Mouse (Mus musculus): ENCODE results near the gene Bbc3.

DNA sequence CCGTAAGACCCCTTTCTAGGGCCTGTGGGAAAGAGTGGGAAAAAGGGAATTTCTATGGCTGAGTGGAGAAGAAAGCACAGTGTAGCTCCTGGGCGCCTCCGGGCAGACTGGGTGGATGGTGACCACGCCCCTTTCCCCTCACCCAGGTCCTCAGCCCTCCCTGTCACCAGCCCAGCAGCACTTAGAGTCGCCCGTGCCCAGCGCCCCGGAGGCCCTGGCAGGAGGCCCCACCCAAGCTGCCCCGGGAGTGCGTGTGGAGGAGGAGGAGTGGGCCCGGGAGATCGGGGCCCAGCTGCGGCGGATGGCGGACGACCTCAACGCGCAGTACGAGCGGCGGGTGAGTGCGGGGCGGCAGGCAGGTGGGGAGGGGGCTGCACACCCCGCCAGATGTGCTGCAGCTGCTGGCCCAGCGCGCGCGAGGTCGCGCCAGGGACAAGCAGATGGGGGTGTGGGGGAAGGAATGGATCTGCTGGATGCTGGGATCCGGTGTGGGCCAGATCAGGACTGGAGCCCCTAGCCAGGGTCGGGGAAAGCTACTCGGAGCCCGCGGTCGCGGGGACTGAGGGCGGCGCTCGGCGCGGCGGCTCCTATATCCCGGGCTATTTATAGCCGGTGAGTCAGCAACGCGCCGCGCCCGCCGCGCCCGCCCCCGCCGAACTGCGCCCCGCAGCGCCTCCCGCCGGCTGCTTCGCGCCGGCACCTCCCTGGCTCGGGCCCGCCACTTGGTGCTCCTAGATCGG is 5.5 kb downstream of the Bbc3 start:
- TF ChIP-seq CTCF (IDR thresholded peaks at IDR 0.05 in 2 of 3, conservative IDR thresholded peaks at IDR 0.05 in 1 of 3; ENCODE audit: control insufficient read depth in 1 of 3, insufficient read depth in 1 of 3, low read depth in 2 of 3, low read length in 3 of 3, poor library complexity in 1 of 3, severe bottlenecking in 1 of 3): peak in 2 of 3 experiments; percentile 55 to 75; a peak in 5 of 6 replicates
- TF ChIP-seq GATA1 (IDR thresholded peaks at IDR 0.05; ENCODE audit: low read depth, low read length): no peak
- no peak for TF ChIP-seq ELF1 (IDR thresholded peaks at IDR 0.05; ENCODE audit: low read depth, low read length)
